Mouse (Mus musculus): ENCODE data around the gene Cyp2w1.

DNA sequence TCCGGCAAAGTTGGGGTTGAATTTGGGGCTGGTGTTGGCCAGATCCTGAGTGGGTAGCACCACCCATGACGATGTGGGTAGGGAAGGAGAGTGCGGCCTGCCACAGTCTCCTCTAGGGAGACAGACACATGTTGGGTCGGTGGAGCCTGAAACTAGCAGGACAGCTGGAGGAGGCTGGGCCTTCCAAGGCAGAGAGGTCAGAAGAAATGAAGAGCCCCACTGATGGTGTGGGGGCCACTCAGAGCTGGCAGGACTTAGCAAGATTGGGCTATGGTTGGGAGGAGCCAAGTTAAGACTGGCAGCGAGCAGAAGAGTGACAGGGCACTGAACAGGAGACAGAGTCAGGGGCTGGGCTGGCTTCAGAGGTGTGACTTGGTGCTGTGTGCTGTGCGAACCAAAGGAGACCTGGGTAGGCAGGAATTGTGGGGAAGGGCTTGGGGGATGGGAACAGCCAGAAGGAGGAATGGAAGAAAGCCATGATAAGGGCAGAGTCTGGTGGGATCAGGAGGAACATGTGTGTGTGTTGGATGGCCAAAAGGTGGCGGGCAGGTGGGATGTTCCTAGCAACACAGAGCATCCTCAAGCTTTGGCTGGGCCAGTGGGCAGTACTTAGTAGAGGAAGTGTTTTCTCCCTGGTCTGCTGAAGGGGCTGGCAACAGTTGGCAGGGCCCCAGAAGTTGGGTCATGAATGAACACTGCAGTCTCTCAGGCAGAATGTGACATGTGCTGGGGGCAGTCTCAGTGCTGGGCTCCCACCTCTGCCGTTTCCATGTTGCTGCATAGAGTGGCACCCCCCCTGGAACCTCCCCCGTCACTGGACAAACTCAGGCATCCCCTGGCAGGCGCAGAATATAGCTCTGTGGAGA lies 35.1 kb downstream of the Cyp2w1 start:
- no peak for TF ChIP-seq CTCF (conservative IDR thresholded peaks at IDR 0.05; ENCODE audit: low read length)
- TF ChIP-seq NANOG (IDR thresholded peaks at IDR 0.05; ENCODE audit: borderline replicate concordance, low read length), result no peak
